In the genomic region with DNA sequence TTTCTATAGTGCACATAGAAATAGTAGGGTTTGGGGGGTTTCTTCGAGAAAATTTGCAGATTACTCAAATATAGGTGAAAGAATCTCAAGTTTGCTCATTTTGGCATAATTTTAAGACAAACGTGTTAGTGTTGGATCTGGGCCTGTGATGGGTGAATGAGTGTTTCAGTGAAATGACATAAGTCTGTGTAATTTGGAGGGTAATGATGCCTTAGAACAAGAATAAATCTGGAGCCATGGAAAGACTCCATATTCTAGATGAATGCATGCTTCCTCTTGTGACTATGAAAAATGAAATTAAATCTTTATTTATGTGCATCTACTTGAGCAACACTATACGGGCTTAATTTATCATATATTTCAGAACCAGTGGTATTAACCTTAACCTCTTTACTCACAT, we compare ENCODE assay signal across 29 mouse cellular contexts. TPM values are rescaled to one million over a fixed set of nuclear protein-coding genes. Genes with fewer than 3 reads are reported as not detected.
DNase-seq lines count a peak whose midpoint lies in the region; ATAC-seq and TF ChIP-seq lines count a peak whose summit lies in the region.
"Had no signal": no experiment of that assay in that cellular context is flagged by ENCODE, and none has a peak within 500 bp of the region (broad histone marks: within the 10 kb centered on the region; RNA-seq: fewer than 3 reads in every experiment).

No protein-coding gene starts in this region.

- H3K9ac ChIP-seq in forebrain, embryonic 13.5 days, result no peak overlapping the region
- no peak overlapping the region for H3K9ac ChIP-seq in forebrain, embryonic 11.5 days (ENCODE audit: low read length)
- no peak overlapping the region for H3K9ac ChIP-seq in forebrain, postnatal 0 days
- no peak overlapping the region for H3K9ac ChIP-seq in forebrain, embryonic 14.5 days (ENCODE audit: low read length)
- no peak overlapping the region for H3K9ac ChIP-seq in liver, postnatal 0 days (replicated peaks)
- H3K9ac ChIP-seq in liver, embryonic 12.5 days, result no peak overlapping the region
- H3K9ac ChIP-seq: embryonic facial prominence, embryonic 12.5 days; embryonic facial prominence, embryonic 15.5 days; heart, embryonic 12.5 days; heart, embryonic 15.5 days; hindbrain, embryonic 13.5 days; intestine, embryonic 15.5 days had no signal

- WGBS in forebrain, embryonic 13.5 days, result 81% methylated on average over 3 of the region's 3 CpGs
- WGBS in forebrain, embryonic 11.5 days, result 91% methylated on average over 3 of the region's 3 CpGs
- 59% methylated on average over 3 of the region's 3 CpGs for WGBS in forebrain, postnatal 0 days
- WGBS in forebrain, embryonic 14.5 days, result 84% methylated on average over 3 of the region's 3 CpGs
- 81% methylated on average over 3 of the region's 3 CpGs for WGBS in liver, postnatal 0 days (ENCODE audit: insufficient replicate concordance)
- 65% methylated on average over 3 of the region's 3 CpGs for WGBS in liver, embryonic 12.5 days (ENCODE audit: insufficient replicate concordance)

- H3K9me3 ChIP-seq in forebrain, embryonic 13.5 days (replicated peaks), result no peaks in the 10 kb centered on the region
- no peaks in the 10 kb centered on the region for H3K9me3 ChIP-seq in forebrain, embryonic 11.5 days (ENCODE audit: control insufficient read depth, low read length)
- no peaks in the 10 kb centered on the region for H3K9me3 ChIP-seq in forebrain, postnatal 0 days (ENCODE audit: low read length)
- no peaks in the 10 kb centered on the region for H3K9me3 ChIP-seq in forebrain, embryonic 14.5 days (replicated peaks; ENCODE audit: control insufficient read depth, low read length)
- no peaks in the 10 kb centered on the region for H3K9me3 ChIP-seq in liver, postnatal 0 days (ENCODE audit: low read length)
- H3K9me3 ChIP-seq in liver, embryonic 12.5 days (replicated peaks), result no peaks in the 10 kb centered on the region
- H3K9me3 ChIP-seq: embryonic facial prominence, embryonic 12.5 days; embryonic facial prominence, embryonic 15.5 days; heart, embryonic 12.5 days; heart, embryonic 15.5 days; hindbrain, embryonic 10.5 days; hindbrain, embryonic 13.5 days; intestine, embryonic 15.5 days had no signal

- peaks cover 34% of the 10 kb centered on the region for H3K4me1 ChIP-seq in forebrain, embryonic 13.5 days
- no peaks in the 10 kb centered on the region for H3K4me1 ChIP-seq in forebrain, embryonic 11.5 days (replicated peaks; ENCODE audit: control insufficient read depth, insufficient read depth, low read length)
- peaks cover 4% of the 10 kb centered on the region; the same call in 1 of the 2 replicates for H3K4me1 ChIP-seq in forebrain, postnatal 0 days (ENCODE audit: insufficient read depth)
- peaks cover 27% of the 10 kb centered on the region; the same call in 1 of the 2 replicates for H3K4me1 ChIP-seq in forebrain, embryonic 14.5 days (ENCODE audit: control insufficient read depth, insufficient read depth, low read length)
- H3K4me1 ChIP-seq in liver, postnatal 0 days (ENCODE audit: insufficient read depth), result peaks cover 26% of the 10 kb centered on the region
- H3K4me1 ChIP-seq in liver, embryonic 12.5 days, result no peaks in the 10 kb centered on the region
- H3K4me1 ChIP-seq: hindbrain, embryonic 10.5 days; intestine, embryonic 15.5 days had no signal

- H3K27me3 ChIP-seq in forebrain, embryonic 13.5 days, result no peaks in the 10 kb centered on the region
- H3K27me3 ChIP-seq in forebrain, embryonic 11.5 days (ENCODE audit: control insufficient read depth, insufficient read depth, low read length), result no peaks in the 10 kb centered on the region
- no peaks in the 10 kb centered on the region for H3K27me3 ChIP-seq in forebrain, postnatal 0 days (ENCODE audit: insufficient read depth, low read length)
- H3K27me3 ChIP-seq in forebrain, embryonic 14.5 days (replicated peaks; ENCODE audit: control insufficient read depth, insufficient read depth, low read length), result no peaks in the 10 kb centered on the region
- H3K27me3 ChIP-seq in liver, postnatal 0 days (ENCODE audit: insufficient read depth, low read length), result no peaks in the 10 kb centered on the region
- H3K27me3 ChIP-seq in liver, embryonic 12.5 days (replicated peaks), result no peaks in the 10 kb centered on the region
- H3K27me3 ChIP-seq: embryonic facial prominence, embryonic 12.5 days; embryonic facial prominence, embryonic 15.5 days; heart, embryonic 12.5 days; heart, embryonic 15.5 days; hindbrain, embryonic 13.5 days; intestine, embryonic 15.5 days had no signal

- H3K27ac ChIP-seq in forebrain, embryonic 13.5 days, result peak overlapping the region; percentile 19; the same call in 1 of the 2 replicates
- H3K27ac ChIP-seq in forebrain, embryonic 11.5 days (ENCODE audit: low read depth, low read length), result no peak overlapping the region
- no peak overlapping the region for H3K27ac ChIP-seq in forebrain, postnatal 0 days (ENCODE audit: low read depth, low read length)
- H3K27ac ChIP-seq in forebrain, embryonic 14.5 days (ENCODE audit: low read depth, low read length), result no peak overlapping the region
- H3K27ac ChIP-seq in liver, postnatal 0 days (ENCODE audit: low read depth), result peak overlapping the region; percentile 89
- H3K27ac ChIP-seq in liver, embryonic 12.5 days, result no peak overlapping the region
- H3K27ac ChIP-seq: embryonic facial prominence, embryonic 12.5 days; embryonic facial prominence, embryonic 15.5 days; hindbrain, embryonic 10.5 days; hindbrain, embryonic 13.5 days; intestine, embryonic 15.5 days had no signal

- H3K4me2 ChIP-seq in forebrain, embryonic 13.5 days, result no peak overlapping the region
- H3K4me2 ChIP-seq in forebrain, embryonic 11.5 days (ENCODE audit: low read depth, low read length, severe bottlenecking), result no peak overlapping the region
- no peak overlapping the region for H3K4me2 ChIP-seq in forebrain, postnatal 0 days (ENCODE audit: low read depth)
- no peak overlapping the region for H3K4me2 ChIP-seq in forebrain, embryonic 14.5 days (ENCODE audit: low read length)
- 0 out of 2 replicates have a peak overlapping the region, but pooled peaks have one; percentile 12 for H3K4me2 ChIP-seq in liver, postnatal 0 days (ENCODE audit: low read depth, low read length)
- no peak overlapping the region for H3K4me2 ChIP-seq in liver, embryonic 12.5 days
- H3K4me2 ChIP-seq: embryonic facial prominence, embryonic 12.5 days; embryonic facial prominence, embryonic 15.5 days; heart, embryonic 12.5 days; heart, embryonic 15.5 days; hindbrain, embryonic 13.5 days; intestine, embryonic 15.5 days had no signal

- no peak for DNase-seq in forebrain, embryonic 11.5 days (ENCODE audit: low spot score)
- DNase-seq in forebrain, postnatal 0 days, result no peak
- DNase-seq in forebrain, embryonic 14.5 days (ENCODE audit: low spot score), result no peak
- DNase-seq in liver, postnatal 0 days, result no peak
- DNase-seq in ovary, postnatal 14 days (ENCODE audit: low spot score), result no peak
- DNase-seq: adrenal gland, adult 8-10 months; adrenal gland, postnatal 25 days; cerebellum, adult 11 months; cerebellum, adult 2 months; cerebellum, adult 9-11 months; cerebellum, postnatal 25 days; gastrocnemius, postnatal 10 days; gastrocnemius, postnatal 36 days; heart, postnatal 10 days; heart, postnatal 36 days had no signal

- no peak overlapping the region for H3K4me3 ChIP-seq in forebrain, embryonic 13.5 days
- no peak overlapping the region for H3K4me3 ChIP-seq in forebrain, embryonic 11.5 days (ENCODE audit: low read depth, low read length)
- H3K4me3 ChIP-seq in forebrain, postnatal 0 days (ENCODE audit: low read depth, low read length), result no peak overlapping the region
- H3K4me3 ChIP-seq in forebrain, embryonic 14.5 days (ENCODE audit: low read depth, low read length), result no peak overlapping the region
- no peak overlapping the region for H3K4me3 ChIP-seq in liver, postnatal 0 days (ENCODE audit: low read depth, low read length)
- no peak overlapping the region for H3K4me3 ChIP-seq in liver, embryonic 12.5 days
- H3K4me3 ChIP-seq: embryonic facial prominence, embryonic 12.5 days; embryonic facial prominence, embryonic 15.5 days; heart, embryonic 12.5 days; heart, embryonic 15.5 days; hindbrain, embryonic 10.5 days; hindbrain, embryonic 13.5 days; intestine, embryonic 15.5 days had no signal

- no peak for ATAC-seq in forebrain, embryonic 13.5 days
- ATAC-seq in forebrain, embryonic 11.5 days (replicated peaks; ENCODE audit: low FRiP score), result no peak
- peak; percentile 59 for ATAC-seq in forebrain, postnatal 0 days
- no peak for ATAC-seq in forebrain, embryonic 14.5 days
- no peak for ATAC-seq in liver, postnatal 0 days
- ATAC-seq in liver, embryonic 12.5 days, result no peak
- ATAC-seq: activated CD4-positive, CD25-positive, alpha-beta regulatory T cell, adult 4 months; hindbrain, embryonic 16.5 days; intestine, embryonic 15.5 days had no signal

- TF ChIP-seq EP300 in liver, postnatal 0 days (IDR thresholded peaks at IDR 0.05; ENCODE audit: low read depth), result no peak

- H3K36me3 ChIP-seq in forebrain, embryonic 13.5 days (ENCODE audit: poor library complexity, severe bottlenecking), result no peaks in the 10 kb centered on the region
- no peaks in the 10 kb centered on the region for H3K36me3 ChIP-seq in forebrain, embryonic 11.5 days (ENCODE audit: control insufficient read depth, insufficient read depth, low read length)
- no peaks in the 10 kb centered on the region for H3K36me3 ChIP-seq in forebrain, postnatal 0 days (ENCODE audit: insufficient read depth)
- no peaks in the 10 kb centered on the region for H3K36me3 ChIP-seq in forebrain, embryonic 14.5 days (ENCODE audit: control insufficient read depth, insufficient read depth, low read length)
- H3K36me3 ChIP-seq in liver, postnatal 0 days (replicated peaks; ENCODE audit: insufficient read depth, low read length), result no peaks in the 10 kb centered on the region
- H3K36me3 ChIP-seq in liver, embryonic 12.5 days, result no peaks in the 10 kb centered on the region
- H3K36me3 ChIP-seq: embryonic facial prominence, embryonic 12.5 days; embryonic facial prominence, embryonic 15.5 days; heart, embryonic 12.5 days; heart, embryonic 15.5 days; hindbrain, embryonic 10.5 days; hindbrain, embryonic 13.5 days; intestine, embryonic 15.5 days had no signal

- no peak for TF ChIP-seq CTCF in forebrain, postnatal 0 days (IDR thresholded peaks at IDR 0.05; ENCODE audit: low read depth)
- TF ChIP-seq CTCF in liver, postnatal 0 days (IDR thresholded peaks at IDR 0.05; ENCODE audit: low read depth), result no peak

RNA-seq across cellular contexts. Expression of gene E130114P18Rik, which starts 38.9 kb away (rescaled TPM):
- 64.7 and 71.1 TPM in 2 replicates for polyA plus RNA-seq in forebrain, embryonic 13.5 days (2015; fragmentation: Nextera tagmentation; extraction: Ambion mirVana)
- polyA plus RNA-seq in forebrain, embryonic 11.5 days (2014; fragmentation: Nextera tagmentation; extraction: Ambion mirVana), result 45.7 and 46.4 TPM in 2 replicates
- 12.9 and 15.2 TPM in 2 replicates for total RNA-seq in forebrain, postnatal 0 days (2014; rRNA removed)
- 19.3 and 20.7 TPM in 2 replicates for polyA plus RNA-seq in forebrain, postnatal 0 days (2015; fragmentation: Nextera tagmentation; extraction: Ambion mirVana)
- 48.7 and 62.9 TPM in 2 replicates for polyA plus RNA-seq in forebrain, embryonic 14.5 days (2014; fragmentation: Nextera tagmentation; extraction: Ambion mirVana)
- not detected in 2 replicates for polyA plus RNA-seq in liver, postnatal 0 days (2015; fragmentation: Nextera tagmentation; extraction: Ambion mirVana)
- 0.23 TPM in 1 of 2 replicates, not detected in the other for polyA plus RNA-seq in liver, embryonic 12.5 days (2016; fragmentation: Nextera tagmentation; extraction: Ambion mirVana)
- total RNA-seq: common myeloid progenitor, adult 5-6 weeks; ES-E14; granulocyte monocyte progenitor cell, adult 5-6 weeks had no signal
- polyA plus RNA-seq: activated CD4-positive, CD25-positive, alpha-beta regulatory T cell, adult 4 months had no signal

RNA-seq across cellular contexts. Expression of gene Nfia, which starts 44.2 kb away (rescaled TPM):
- 93.7 and 121 TPM in 2 replicates for polyA plus RNA-seq in forebrain, embryonic 13.5 days (2015; fragmentation: Nextera tagmentation; extraction: Ambion mirVana)
- 39.5 and 45.4 TPM in 2 replicates for polyA plus RNA-seq in forebrain, embryonic 11.5 days (2014; fragmentation: Nextera tagmentation; extraction: Ambion mirVana)
- total RNA-seq in forebrain, postnatal 0 days (2014; rRNA removed), result 44.1 and 51.2 TPM in 2 replicates
- 38.2 and 57.5 TPM in 2 replicates for polyA plus RNA-seq in forebrain, postnatal 0 days (2015; fragmentation: Nextera tagmentation; extraction: Ambion mirVana)
- polyA plus RNA-seq in forebrain, embryonic 14.5 days (2014; fragmentation: Nextera tagmentation; extraction: Ambion mirVana), result 71.5 and 85.9 TPM in 2 replicates
- 9.9 TPM in 2 replicates for polyA plus RNA-seq in liver, postnatal 0 days (2015; fragmentation: Nextera tagmentation; extraction: Ambion mirVana)
- polyA plus RNA-seq in liver, embryonic 12.5 days (2016; fragmentation: Nextera tagmentation; extraction: Ambion mirVana), result 3.8 and 4.5 TPM in 2 replicates

Comparison
In these comparisons a context has a peak if more than half of its experiments do, and no peak if none do; other contexts are left out.
1. H3K27ac ChIP-seq: peak in forebrain, embryonic 13.5 days (single experiment) and liver, postnatal 0 days (single experiment); none in forebrain, embryonic 11.5 days (single experiment), forebrain, postnatal 0 days (single experiment), forebrain, embryonic 14.5 days (single experiment) and liver, embryonic 12.5 days (single experiment).
2. RNA of gene E130114P18Rik, which starts 38.9 kb away (polyA plus RNA-seq): 64.7 to 71.1 TPM in forebrain, embryonic 13.5 days, 48.7 to 62.9 TPM in forebrain, embryonic 14.5 days, 45.7 to 46.4 TPM in forebrain, embryonic 11.5 days and 19.3 to 20.7 TPM in forebrain, postnatal 0 days; 0.23 TPM in liver, embryonic 12.5 days and not detected in liver, postnatal 0 days; every median in the first group is over 10 times any median in the second.